Mouse (Mus musculus) urinary bladder, postnatal 36 days (tissue): ENCODE measurements at regions not wholly inside any gene's neighbourhood (a gene's known extent, or its start where the extent isn't known, plus 50 kb on each side); places are given as distances from the start of the nearest gene placed in this dataset.
"Not testable (repeated sequence)": the region's sequence is repeated elsewhere in the genome, so short reads cannot be mapped to it uniquely, and the experiment has no call there.

Experiments
- DNase-seq, 2 experiments: peaks; one replicate each; pipeline ENCODE4 v3.0.0; 2022; ENCODE audit warnings: low spot score in 2 of 2, mixed read lengths in 1 of 2

DNA sequence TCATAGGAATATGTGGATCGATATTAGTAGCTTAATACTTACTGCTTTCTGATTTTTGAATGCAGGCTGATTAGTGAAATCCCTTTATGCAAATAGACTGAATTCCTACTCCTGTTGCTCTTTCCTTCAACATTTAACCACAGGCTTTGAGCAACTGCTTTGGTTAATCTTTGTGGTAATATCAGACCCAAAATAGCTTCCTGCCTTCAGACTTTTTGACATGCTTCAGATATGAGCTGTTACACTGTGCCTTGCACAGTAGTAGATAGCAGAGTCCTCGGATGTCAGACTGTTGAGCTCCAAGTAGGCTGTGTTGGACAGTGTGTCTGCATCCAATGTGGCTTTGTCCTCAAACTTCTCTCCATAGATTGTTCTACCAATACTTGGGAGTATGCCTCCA lies 1020.6 kb downstream of the Adam6a start:
- no peak for DNase-seq

GRCm38 (mm10) chr12:114583371-114583770 lies 1039.7 kb downstream of the Adam6a start:
- DNase-seq, result no peak

DNA sequence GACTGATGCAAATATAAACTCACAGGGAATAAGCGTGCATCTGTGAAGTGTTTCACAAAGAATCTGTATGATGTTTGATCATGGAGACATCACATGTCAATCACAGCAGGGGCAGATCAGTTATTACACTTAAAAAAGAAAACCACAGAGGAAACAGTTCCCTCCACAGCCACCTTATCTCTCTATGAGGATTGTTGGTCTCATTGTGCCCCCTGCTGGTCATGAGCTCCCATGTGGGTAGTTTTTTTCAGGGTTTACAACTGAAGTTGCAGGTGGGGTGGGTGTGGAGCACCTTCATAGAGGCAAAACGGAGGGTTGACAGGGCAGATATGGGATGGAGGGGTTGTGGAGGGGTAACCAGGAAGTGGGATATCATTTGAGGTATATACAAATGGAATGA lies 1043.5 kb downstream of the Adam6a start:
- DNase-seq, result no peak

DNA sequence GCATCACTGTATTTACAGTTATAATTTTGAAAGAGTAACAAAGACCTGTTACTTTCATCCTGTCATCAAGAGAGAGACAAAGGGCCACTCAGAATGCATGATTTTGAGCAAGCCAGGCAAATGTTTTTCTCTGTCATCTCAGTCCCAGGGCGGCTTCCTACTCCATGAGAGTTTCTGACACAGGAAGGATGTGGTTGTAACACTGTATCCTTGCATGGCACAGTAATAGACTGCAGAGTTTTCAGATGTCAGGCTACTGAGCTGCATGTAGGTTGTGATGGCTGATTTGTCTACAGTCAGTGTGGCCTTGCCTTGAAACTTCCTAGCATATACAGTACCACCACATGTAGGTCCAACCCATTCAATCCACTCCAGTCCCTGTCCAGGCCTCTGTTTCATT lies 1054.0 kb downstream of the Adam6a start:
- DNase-seq, result no peak

DNA sequence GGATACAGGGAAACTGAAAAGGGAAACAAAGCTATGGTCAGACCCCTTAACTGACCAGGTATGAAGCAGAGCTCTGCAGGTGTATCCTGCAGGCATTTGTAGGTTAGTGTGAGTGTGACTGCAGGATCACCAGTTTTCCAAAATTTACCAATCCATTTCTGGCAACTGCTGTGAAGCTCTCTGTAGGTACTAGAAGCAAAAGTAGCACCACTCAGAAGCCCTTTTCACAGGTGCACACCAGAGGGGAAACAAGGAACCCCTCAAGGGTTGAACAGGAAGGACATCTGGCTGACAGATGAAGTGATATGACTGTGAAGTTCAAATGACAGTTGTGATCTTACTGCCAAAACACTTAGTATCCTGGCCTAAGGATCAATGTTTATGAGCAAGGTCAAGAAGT lies 1065.5 kb downstream of the Adam6a start:
- DNase-seq, result no peak

GRCm38 (mm10) chr12:114612108-114612507 lies 1068.4 kb downstream of the Adam6a start:
- no peak for DNase-seq

GRCm38 (mm10) chr12:114615179-114615578 lies 1071.5 kb downstream of the Adam6a start:
- no peak for DNase-seq

GRCm38 (mm10) chr12:114615712-114616111 lies 1072.0 kb downstream of the Adam6a start:
- DNase-seq, result no peak

- no peak for DNase-seq
Measured at GRCm38 (mm10) chr12:114641089-114641488, 1097.4 kb downstream of the Adam6a start.

DNA sequence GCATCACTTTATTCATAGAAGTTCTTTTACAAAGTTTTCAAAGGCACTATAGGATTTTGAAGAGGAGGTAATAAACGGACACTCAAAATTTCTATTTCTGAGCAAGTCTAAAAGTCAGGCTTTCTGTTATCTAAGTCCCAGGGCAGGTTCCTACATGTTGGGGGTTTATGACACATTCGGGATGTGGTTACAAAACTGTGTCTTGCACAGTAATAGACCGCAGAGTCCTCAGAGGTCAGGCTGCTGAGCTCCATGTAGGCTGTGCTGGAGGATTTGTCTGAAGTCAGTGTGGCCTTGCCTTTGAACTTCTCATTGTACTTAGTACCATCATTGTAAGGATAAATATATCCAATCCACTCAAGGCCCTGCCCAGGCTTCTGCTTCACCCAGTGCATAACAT lies 1102.7 kb downstream of the Adam6a start:
- DNase-seq, result no peak

- DNase-seq, result not testable (repeated sequence)
Measured at GRCm38 (mm10) chr12:114650432-114651101, 1106.9 kb downstream of the Adam6a start.

DNA sequence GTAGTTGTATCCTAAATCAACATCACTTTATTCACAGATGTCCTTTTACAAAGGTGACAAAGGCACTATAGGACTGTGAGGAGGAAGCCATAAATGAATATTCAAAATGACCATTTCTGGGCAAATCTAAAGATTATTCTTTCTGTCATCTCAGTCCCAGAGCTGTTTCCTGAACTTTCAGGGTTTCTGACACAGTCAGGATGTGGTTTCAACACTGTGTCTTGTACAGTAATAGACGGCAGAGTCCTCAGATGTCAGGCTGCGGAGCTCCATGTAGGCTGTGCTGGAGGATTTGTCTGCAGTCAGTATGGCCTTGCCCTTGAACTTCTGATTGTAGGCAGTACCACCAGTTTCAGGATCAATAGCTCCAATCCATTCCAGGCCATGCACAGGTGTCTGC lies 1113.4 kb downstream of the Adam6a start:
- DNase-seq, result not testable (repeated sequence)
